Mouse (Mus musculus) hindbrain, embryonic 16.5 days (tissue): Measurements from ENCODE around the gene M1ap. TPM values are rescaled to one million over a fixed set of nuclear protein-coding genes. Genes with fewer than 3 reads are reported as not detected.

Source experiments
- ATAC-seq: fragments of 200-750 bp; cut with Nextera tagmentation; 2 replicates; pipeline ENCODE4 v1.8.0; 2017; ENCODE audit warnings: moderate TSS enrichment, moderate library complexity
- H3K27ac ChIP-seq: fragments of 300-500 bp; sonication (generic); 2 replicates; pipeline ENCODE4 v1.5.1; 2014; ENCODE audit warnings: low read depth, mild to moderate bottlenecking, control low read depth, low read length, moderate library complexity
- H3K27me3 ChIP-seq: fragments of 300-500 bp; sonication (generic); replicated peaks from 2 replicates; pipeline ENCODE4 v1.6.1; 2014; ENCODE audit warnings: low read length; ENCODE audit not compliant: control insufficient read depth, insufficient read depth
- H3K36me3 ChIP-seq: fragments of 300-500 bp; sonication (generic); 2 replicates; pipeline ENCODE4 v1.6.1; 2014; ENCODE audit warnings: mild to moderate bottlenecking, low read length, moderate library complexity, mixed read lengths; ENCODE audit not compliant: control insufficient read depth, insufficient read depth
- H3K4me1 ChIP-seq: fragments of 300-500 bp; sonication (generic); 2 replicates; pipeline ENCODE4 v1.6.1; 2014; ENCODE audit warnings: low read depth, low read length; ENCODE audit not compliant: control insufficient read depth, insufficient read depth
- H3K4me2 ChIP-seq: fragments of 300-500 bp; sonication (generic); 2 replicates; pipeline ENCODE4 v1.6.1; 2014; ENCODE audit warnings: mild to moderate bottlenecking, low read length, control low read depth, moderate library complexity
- H3K4me3 ChIP-seq: fragments of 300-500 bp; sonication (generic); 2 replicates; pipeline ENCODE4 v1.5.1; 2014; ENCODE audit warnings: mild to moderate bottlenecking, low read length, control low read depth, moderate library complexity
- H3K9ac ChIP-seq: fragments of 300-500 bp; sonication (generic); 2 replicates; pipeline ENCODE4 v1.6.1; 2014; ENCODE audit warnings: low read depth, mild to moderate bottlenecking, control low read depth, low read length, moderate library complexity
- H3K9me3 ChIP-seq: fragments of 300-500 bp; sonication (generic); 2 replicates; pipeline ENCODE4 v1.6.1; 2014; ENCODE audit warnings: mild to moderate bottlenecking, low read length, moderate library complexity; ENCODE audit not compliant: control insufficient read depth
- WGBS: fragments of 180-500 bp; shearing (Covaris S2); extraction: QIAGEN DNeasy Blood & Tissue Kit; methylation state at CpG from one replicate; pipeline ENCODE4 v1.1.7; 2014; 5-methylcytosine and 5-hydroxymethylcytosine counted together
- polyA plus RNA-seq: library from polyadenylated mRNA; unstranded; fragments of >200 nt; fragmentation: Nextera tagmentation; extraction: Ambion mirVana; gene quantifications from 2 replicates; pipeline ENCODE4 v1.2.1, GENCODE M21; 2015

The M1ap gene
- polyA plus RNA-seq, 1 experiment from 2014 or later, result not detected

DNA sequence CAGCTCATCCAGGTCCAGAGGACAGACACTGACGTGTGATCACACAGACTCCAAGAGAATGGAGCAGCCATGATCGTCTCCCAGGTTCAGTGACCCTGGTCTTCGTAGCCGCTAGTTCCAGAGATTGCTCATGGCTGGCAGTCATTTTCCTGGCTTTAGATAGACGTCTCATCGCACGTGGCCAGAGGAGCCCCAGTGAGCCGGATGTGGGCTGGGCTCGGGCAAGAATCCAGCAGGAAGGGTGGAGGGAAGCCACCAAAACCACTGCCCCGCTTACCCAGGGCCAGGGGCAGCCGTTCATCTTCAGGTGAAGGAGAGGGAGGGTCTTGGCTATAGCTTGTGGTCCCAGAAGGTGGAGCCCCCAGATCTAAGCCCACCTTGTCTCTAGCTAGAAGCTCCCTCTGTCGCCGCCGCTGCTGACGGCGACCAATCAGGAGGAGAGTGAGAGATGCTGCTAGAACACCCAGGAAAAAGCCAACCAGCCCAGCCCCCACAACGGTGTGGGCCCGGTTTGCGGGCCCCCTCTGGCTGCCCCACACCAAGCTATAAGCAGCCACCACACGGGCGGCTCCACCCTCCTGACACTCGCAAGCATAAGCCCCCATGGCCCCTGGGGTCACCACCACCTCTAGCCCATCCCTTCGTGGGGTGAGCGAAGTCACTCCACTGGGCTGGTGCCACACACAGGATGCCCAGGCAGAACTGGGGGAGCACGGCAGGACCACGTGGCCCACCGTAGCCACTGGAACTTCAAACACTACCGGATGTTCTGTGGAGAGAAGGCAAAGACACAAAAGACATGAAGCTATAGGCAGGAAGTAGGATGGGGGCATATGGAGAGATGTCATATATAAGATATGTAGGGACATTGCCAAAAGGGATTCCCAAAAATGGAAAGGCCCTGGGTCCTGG, 33.1 kb upstream of the M1ap start:
- peaks cover 19% of the 10 kb centered on the region for H3K36me3 ChIP-seq
- H3K4me1 ChIP-seq, result no peaks in the 10 kb centered on the region
- H3K9ac ChIP-seq, result no peak overlapping the region
- H3K4me2 ChIP-seq, result no peak overlapping the region
- no peak overlapping the region for H3K27ac ChIP-seq
- no peaks in the 10 kb centered on the region for H3K9me3 ChIP-seq
- no peak overlapping the region for H3K4me3 ChIP-seq
- 83% methylated on average over 28 of the region's 28 CpGs for WGBS
- H3K27me3 ChIP-seq, result no peaks in the 10 kb centered on the region; the same call in 1 of the 2 replicates
- ATAC-seq, result no peak

DNA sequence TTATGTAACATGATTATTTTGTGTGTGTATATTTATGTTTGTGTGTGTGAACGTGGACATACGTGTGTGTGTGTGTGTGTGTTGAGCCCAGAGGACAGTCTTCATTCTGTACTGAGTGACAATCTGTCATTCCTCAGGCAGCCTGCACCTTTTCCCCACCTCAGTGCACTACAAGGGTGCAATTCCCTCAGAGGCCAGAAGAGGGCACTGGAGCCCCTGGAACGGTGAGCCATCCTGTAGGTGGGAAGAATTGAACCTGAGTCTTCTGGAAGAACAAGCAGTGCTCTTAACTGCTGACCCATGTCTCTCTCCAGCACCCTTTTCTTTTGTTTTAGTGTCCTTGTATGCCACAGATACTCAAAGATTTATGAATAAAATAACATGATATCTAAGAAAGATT, 30.8 kb upstream of the M1ap start:
- H3K36me3 ChIP-seq, result peaks cover 23% of the 10 kb centered on the region
- ATAC-seq, result no peak
- H3K4me2 ChIP-seq, result no peak overlapping the region
- H3K27me3 ChIP-seq, result no peaks in the 10 kb centered on the region; the same call in 1 of the 2 replicates
- H3K4me3 ChIP-seq, result no peak overlapping the region
- no peaks in the 10 kb centered on the region for H3K4me1 ChIP-seq
- H3K9me3 ChIP-seq, result no peaks in the 10 kb centered on the region
- no peak overlapping the region for H3K9ac ChIP-seq
- H3K27ac ChIP-seq, result no peak overlapping the region
- WGBS, result 13% methylated on average over 3 of the region's 3 CpGs

- Histone ChIP-seq H3K4me3 (no peak overlapping the region), H3K27me3 (no peaks in the 10 kb centered on the region; the same call in 1 of the 2 replicates), H3K36me3 (peaks cover 26% of the 10 kb centered on the region)
Observed at GRCm38 (mm10) chr6:82916459-82916858, 30.2 kb upstream of the M1ap start.

DNA sequence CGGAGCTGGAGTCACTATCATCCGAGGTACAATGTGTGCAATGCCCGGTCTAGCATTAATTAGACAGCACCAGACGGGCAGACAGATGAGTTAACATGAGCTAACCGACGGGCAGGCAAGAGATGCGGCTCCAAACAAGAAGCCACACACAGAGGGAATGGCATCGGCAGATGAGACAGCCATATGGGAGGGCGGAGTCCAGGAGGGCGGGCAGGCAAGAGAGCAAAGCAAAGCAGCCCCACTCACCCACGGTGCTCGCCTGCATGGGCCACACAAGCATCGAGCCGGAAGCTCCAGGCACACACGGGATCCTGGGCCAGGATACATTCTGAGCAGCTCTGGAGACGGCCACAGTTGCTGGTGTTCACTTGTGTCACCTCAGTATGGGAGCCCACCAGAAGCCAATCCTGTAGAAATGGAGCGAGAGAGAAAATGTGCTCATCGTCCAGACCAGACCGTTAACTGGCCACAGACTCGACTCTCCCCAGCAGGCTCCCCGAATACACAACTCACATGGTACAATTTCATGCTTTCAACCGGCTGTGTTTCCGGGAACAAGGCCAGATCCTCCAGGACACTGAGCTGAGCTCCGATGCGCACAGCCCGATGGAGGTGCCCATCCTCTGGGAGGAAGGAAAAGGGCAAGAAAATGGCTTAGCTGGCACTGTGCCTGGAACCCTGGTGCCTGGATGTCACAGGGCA, 29.5 kb upstream of the M1ap start:
- ATAC-seq, result peak; percentile 90
- no peak overlapping the region for H3K4me2 ChIP-seq
- H3K9me3 ChIP-seq, result no peaks in the 10 kb centered on the region
- peak overlapping the region; percentile 65 for H3K27ac ChIP-seq
- no peak overlapping the region for H3K9ac ChIP-seq
- no peak overlapping the region for H3K4me3 ChIP-seq
- no peaks in the 10 kb centered on the region; the same call in 1 of the 2 replicates for H3K27me3 ChIP-seq
- 61% methylated on average over 26 of the region's 26 CpGs for WGBS
- peaks cover 24% of the 10 kb centered on the region for H3K36me3 ChIP-seq
- no peaks in the 10 kb centered on the region for H3K4me1 ChIP-seq

More at GRCm38 (mm10) chr6:82916459-82916858, 30.2 kb upstream of the M1ap start:
- H3K9me3 ChIP-seq, result no peaks in the 10 kb centered on the region
- WGBS, result 75% methylated on average over 4 of the region's 4 CpGs
- H3K9ac ChIP-seq, result no peak overlapping the region
- H3K4me2 ChIP-seq, result no peak overlapping the region
- H3K27ac ChIP-seq, result peak overlapping the region; percentile 9
- ATAC-seq, result no peak
- no peaks in the 10 kb centered on the region for H3K4me1 ChIP-seq

GRCm38 (mm10) chr6:82917778-82918129, 28.9 kb upstream of the M1ap start:
- peak; percentile 57 for ATAC-seq
- Histone ChIP-seq H3K36me3 (peaks cover 26% of the 10 kb centered on the region), H3K4me3 (no peak overlapping the region), H3K9ac (no peak overlapping the region), H3K27me3 (no peaks in the 10 kb centered on the region; the same call in 1 of the 2 replicates), H3K9me3 (no peaks in the 10 kb centered on the region), H3K27ac (peak overlapping the region; percentile 12; the same call in 1 of the 2 replicates), H3K4me1 (no peaks in the 10 kb centered on the region), H3K4me2 (no peak overlapping the region)
- WGBS, result 20% methylated on average over 8 of the region's 8 CpGs

GRCm38 (mm10) chr6:82918371-82918770, 28.3 kb upstream of the M1ap start:
- Histone ChIP-seq H3K4me1 (no peaks in the 10 kb centered on the region), H3K4me2 (no peak overlapping the region), H3K4me3 (no peak overlapping the region), H3K36me3 (peaks cover 20% of the 10 kb centered on the region), H3K27ac (no peak overlapping the region), H3K9ac (no peak overlapping the region), H3K27me3 (no peaks in the 10 kb centered on the region; the same call in 1 of the 2 replicates), H3K9me3 (no peaks in the 10 kb centered on the region)
- 85% methylated on average over 13 of the region's 14 CpGs for WGBS
- no peak for ATAC-seq

DNA sequence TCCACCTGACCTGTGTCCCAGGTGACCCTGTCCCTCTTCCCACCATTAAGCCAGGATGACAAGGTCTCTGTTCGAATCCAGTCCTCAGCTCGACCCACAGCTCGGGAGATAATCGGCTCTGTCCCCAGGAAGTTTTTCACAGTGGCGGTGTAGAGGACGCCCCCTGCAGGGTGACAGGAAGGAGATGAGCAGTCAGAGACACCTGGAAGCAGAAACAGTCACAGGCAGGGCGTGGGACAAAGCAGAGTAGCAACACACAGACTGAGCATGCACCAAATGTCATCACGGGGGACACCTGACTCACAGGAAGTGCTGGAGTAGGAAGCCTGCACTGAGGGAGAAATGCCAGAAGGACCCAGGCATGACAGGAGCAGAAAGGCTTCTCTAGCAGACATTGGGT, 27.2 kb upstream of the M1ap start:
- no peak overlapping the region for H3K4me2 ChIP-seq
- no peak overlapping the region for H3K4me3 ChIP-seq
- no peak for ATAC-seq
- H3K9ac ChIP-seq, result no peak overlapping the region
- no peaks in the 10 kb centered on the region; the same call in 1 of the 2 replicates for H3K27me3 ChIP-seq
- 63% methylated on average over 8 of the region's 8 CpGs for WGBS
- H3K27ac ChIP-seq, result no peak overlapping the region
- H3K9me3 ChIP-seq, result no peaks in the 10 kb centered on the region
- no peaks in the 10 kb centered on the region for H3K4me1 ChIP-seq
- peaks cover 23% of the 10 kb centered on the region for H3K36me3 ChIP-seq

DNA sequence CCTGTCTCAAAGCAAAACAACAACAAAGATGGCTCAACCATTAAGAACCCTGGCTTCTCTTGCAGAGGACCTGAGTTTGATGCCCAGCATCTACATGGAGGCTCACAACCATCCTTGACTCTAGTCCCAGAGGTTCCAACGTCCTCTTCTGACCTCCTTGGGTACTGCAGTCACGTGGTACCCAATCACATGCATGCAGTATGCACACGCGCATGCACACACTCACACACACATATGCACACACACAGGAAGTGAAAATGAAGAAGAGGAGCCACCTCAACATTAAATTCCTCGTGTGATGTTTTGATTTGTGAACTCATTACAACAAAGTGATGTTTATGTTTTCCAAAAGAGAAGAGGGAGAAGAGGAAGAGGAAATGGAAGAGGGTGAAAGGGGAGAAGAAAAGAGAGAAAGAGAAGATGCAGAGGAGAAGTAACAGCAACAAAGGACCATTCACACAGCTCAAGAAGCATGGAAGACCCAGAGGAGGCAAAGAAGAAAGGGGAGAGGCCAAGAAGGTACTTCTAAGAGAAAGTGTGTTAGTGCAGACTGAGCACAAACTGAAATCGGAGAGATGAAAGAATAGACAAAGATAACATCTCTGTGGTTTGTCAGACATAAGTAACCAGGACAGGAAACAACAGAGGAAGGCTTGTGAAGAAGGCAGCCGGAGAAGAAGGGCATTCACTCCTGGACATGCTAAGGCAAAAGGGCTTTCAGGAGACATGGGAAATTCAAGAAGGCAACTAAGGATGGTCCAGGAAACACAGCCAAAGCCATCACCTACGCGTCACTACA, 25.1 kb upstream of the M1ap start:
- no peaks in the 10 kb centered on the region; the same call in 1 of the 2 replicates for H3K27me3 ChIP-seq
- H3K4me2 ChIP-seq, result no peak overlapping the region
- H3K4me3 ChIP-seq, result no peak overlapping the region
- 81% methylated on average over 9 of the region's 9 CpGs for WGBS
- no peak overlapping the region for H3K27ac ChIP-seq
- no peaks in the 10 kb centered on the region for H3K4me1 ChIP-seq
- no peaks in the 10 kb centered on the region for H3K9me3 ChIP-seq
- H3K9ac ChIP-seq, result no peak overlapping the region
- peaks cover 24% of the 10 kb centered on the region for H3K36me3 ChIP-seq
- no peak for ATAC-seq
